Mouse (Mus musculus): ENCODE measurements at regions not wholly inside any gene's neighbourhood (a gene's known extent, or its start where the extent isn't known, plus 50 kb on each side); places are given as distances from the start of the nearest gene placed in this dataset.
"Not testable (repeated sequence)": the region's sequence is repeated elsewhere in the genome, so short reads cannot be mapped to it uniquely, and the experiment has no call there.

GRCm38 (mm10) chr6:4149663-4150062 lies 62.9 kb upstream of the Bet1 start:
- no peak for ATAC-seq (ENCODE audit: insufficient number of reproducible peaks, insufficient read depth, low FRiP score, low read depth)
- WGBS = 64% methylated on average over 4 of the region's 4 CpGs
- Histone ChIP-seq H3K27ac (ENCODE audit: low read length) (no peak overlapping the region), H3K9ac (replicated peaks; ENCODE audit: low read depth, low read length) (no peak overlapping the region), H3K27me3 (ENCODE audit: control insufficient read depth, insufficient read depth, low read length) (no peaks in the 10 kb centered on the region), H3K9me3 (ENCODE audit: control insufficient read depth, low read depth, low read length) (no peaks in the 10 kb centered on the region), H3K36me3 (ENCODE audit: control insufficient read depth, insufficient read depth, low read length) (no peaks in the 10 kb centered on the region), H3K4me2 (replicated peaks; ENCODE audit: low read depth, low read length) (no peak overlapping the region), H3K4me1 (ENCODE audit: control insufficient read depth, insufficient read depth, low read length) (no peaks in the 10 kb centered on the region), H3K4me3 (ENCODE audit: low read depth, low read length) (no peak overlapping the region)

- ATAC-seq (ENCODE audit: insufficient number of reproducible peaks, insufficient read depth, low FRiP score, low read depth) = no peak
- Histone ChIP-seq H3K4me2 (replicated peaks; ENCODE audit: low read depth, low read length) (no peak overlapping the region), H3K4me1 (ENCODE audit: control insufficient read depth, insufficient read depth, low read length) (no peaks in the 10 kb centered on the region), H3K27ac (ENCODE audit: low read length) (no peak overlapping the region), H3K27me3 (ENCODE audit: control insufficient read depth, insufficient read depth, low read length) (no peaks in the 10 kb centered on the region), H3K36me3 (ENCODE audit: control insufficient read depth, insufficient read depth, low read length) (no peaks in the 10 kb centered on the region), H3K9me3 (ENCODE audit: control insufficient read depth, low read depth, low read length) (no peaks in the 10 kb centered on the region), H3K4me3 (ENCODE audit: low read depth, low read length) (no peak overlapping the region), H3K9ac (replicated peaks; ENCODE audit: low read depth, low read length) (no peak overlapping the region)
- WGBS = 71% methylated on average over 2 of the region's 2 CpGs
Observed at GRCm38 (mm10) chr6:4158293-4158692, 71.5 kb upstream of the Bet1 start.

GRCm38 (mm10) chr6:4163733-4164132 lies 77.0 kb upstream of the Bet1 start:
- H3K27me3 ChIP-seq (ENCODE audit: control insufficient read depth, insufficient read depth, low read length) = no peaks in the 10 kb centered on the region
- no peaks in the 10 kb centered on the region for H3K36me3 ChIP-seq (ENCODE audit: control insufficient read depth, insufficient read depth, low read length)
- no peak overlapping the region for H3K4me3 ChIP-seq (ENCODE audit: low read depth, low read length)
- no peak overlapping the region for H3K9ac ChIP-seq (replicated peaks; ENCODE audit: low read depth, low read length)
- no peak for ATAC-seq (ENCODE audit: insufficient number of reproducible peaks, insufficient read depth, low FRiP score, low read depth)
- 73% methylated on average over 1 of the region's 1 CpGs for WGBS
- no peak overlapping the region for H3K27ac ChIP-seq (ENCODE audit: low read length)
- H3K4me1 ChIP-seq (ENCODE audit: control insufficient read depth, insufficient read depth, low read length) = no peaks in the 10 kb centered on the region
- H3K4me2 ChIP-seq (replicated peaks; ENCODE audit: low read depth, low read length) = no peak overlapping the region
- no peaks in the 10 kb centered on the region for H3K9me3 ChIP-seq (ENCODE audit: control insufficient read depth, low read depth, low read length)

- Histone ChIP-seq H3K9ac (replicated peaks; ENCODE audit: low read depth, low read length) (no peak overlapping the region), H3K27ac (ENCODE audit: low read length) (no peak overlapping the region), H3K27me3 (ENCODE audit: control insufficient read depth, insufficient read depth, low read length) (no peaks in the 10 kb centered on the region), H3K36me3 (ENCODE audit: control insufficient read depth, insufficient read depth, low read length) (no peaks in the 10 kb centered on the region), H3K4me1 (ENCODE audit: control insufficient read depth, insufficient read depth, low read length) (no peaks in the 10 kb centered on the region), H3K9me3 (ENCODE audit: control insufficient read depth, low read depth, low read length) (no peaks in the 10 kb centered on the region), H3K4me3 (ENCODE audit: low read depth, low read length) (no peak overlapping the region), H3K4me2 (replicated peaks; ENCODE audit: low read depth, low read length) (no peak overlapping the region)
- WGBS = 72% methylated on average over 4 of the region's 4 CpGs
- no peak for ATAC-seq (ENCODE audit: insufficient number of reproducible peaks, insufficient read depth, low FRiP score, low read depth)
Observed at GRCm38 (mm10) chr6:4167112-4167511, 80.3 kb upstream of the Bet1 start.

GRCm38 (mm10) chr6:4167757-4168156 lies 81.0 kb upstream of the Bet1 start:
- Histone ChIP-seq H3K9ac (replicated peaks; ENCODE audit: low read depth, low read length) (no peak overlapping the region), H3K27ac (ENCODE audit: low read length) (no peak overlapping the region), H3K27me3 (ENCODE audit: control insufficient read depth, insufficient read depth, low read length) (no peaks in the 10 kb centered on the region), H3K9me3 (ENCODE audit: control insufficient read depth, low read depth, low read length) (no peaks in the 10 kb centered on the region), H3K4me2 (replicated peaks; ENCODE audit: low read depth, low read length) (no peak overlapping the region), H3K36me3 (ENCODE audit: control insufficient read depth, insufficient read depth, low read length) (no peaks in the 10 kb centered on the region), H3K4me1 (ENCODE audit: control insufficient read depth, insufficient read depth, low read length) (no peaks in the 10 kb centered on the region), H3K4me3 (ENCODE audit: low read depth, low read length) (no peak overlapping the region)
- no peak for ATAC-seq (ENCODE audit: insufficient number of reproducible peaks, insufficient read depth, low FRiP score, low read depth)

GRCm38 (mm10) chr6:4171561-4171960 lies 84.8 kb upstream of the Bet1 start:
- WGBS = 50% methylated on average over 4 of the region's 4 CpGs
- H3K4me3 ChIP-seq (ENCODE audit: low read depth, low read length) = no peak overlapping the region
- H3K4me2 ChIP-seq (replicated peaks; ENCODE audit: low read depth, low read length) = no peak overlapping the region
- H3K4me1 ChIP-seq (ENCODE audit: control insufficient read depth, insufficient read depth, low read length) = no peaks in the 10 kb centered on the region
- H3K36me3 ChIP-seq (ENCODE audit: control insufficient read depth, insufficient read depth, low read length) = no peaks in the 10 kb centered on the region
- H3K27me3 ChIP-seq (ENCODE audit: control insufficient read depth, insufficient read depth, low read length) = no peaks in the 10 kb centered on the region
- no peak overlapping the region for H3K9ac ChIP-seq (replicated peaks; ENCODE audit: low read depth, low read length)
- no peaks in the 10 kb centered on the region for H3K9me3 ChIP-seq (ENCODE audit: control insufficient read depth, low read depth, low read length)
- ATAC-seq (ENCODE audit: insufficient number of reproducible peaks, insufficient read depth, low FRiP score, low read depth) = no peak
- no peak overlapping the region for H3K27ac ChIP-seq (ENCODE audit: low read length)

GRCm38 (mm10) chr6:4187683-4188082 lies 100.9 kb upstream of the Bet1 start:
- no peak overlapping the region for H3K27ac ChIP-seq (ENCODE audit: low read length)
- H3K4me2 ChIP-seq (replicated peaks; ENCODE audit: low read depth, low read length) = no peak overlapping the region
- H3K9ac ChIP-seq (replicated peaks; ENCODE audit: low read depth, low read length) = no peak overlapping the region
- no peaks in the 10 kb centered on the region for H3K9me3 ChIP-seq (ENCODE audit: control insufficient read depth, low read depth, low read length)
- no peak for ATAC-seq (ENCODE audit: insufficient number of reproducible peaks, insufficient read depth, low FRiP score, low read depth)
- no peak overlapping the region for H3K4me3 ChIP-seq (ENCODE audit: low read depth, low read length)
- WGBS = 77% methylated on average over 4 of the region's 4 CpGs
- no peaks in the 10 kb centered on the region for H3K4me1 ChIP-seq (ENCODE audit: control insufficient read depth, insufficient read depth, low read length)
- H3K27me3 ChIP-seq (ENCODE audit: control insufficient read depth, insufficient read depth, low read length) = no peaks in the 10 kb centered on the region
- H3K36me3 ChIP-seq (ENCODE audit: control insufficient read depth, insufficient read depth, low read length) = no peaks in the 10 kb centered on the region

- H3K9ac ChIP-seq (replicated peaks; ENCODE audit: low read depth, low read length); H3K4me2 ChIP-seq (replicated peaks; ENCODE audit: low read depth, low read length); H3K36me3 ChIP-seq (ENCODE audit: control insufficient read depth, insufficient read depth, low read length); H3K4me3 ChIP-seq (ENCODE audit: low read depth, low read length); H3K27ac ChIP-seq (ENCODE audit: low read length); H3K4me1 ChIP-seq (ENCODE audit: control insufficient read depth, insufficient read depth, low read length); ATAC-seq (ENCODE audit: insufficient number of reproducible peaks, insufficient read depth, low FRiP score, low read depth); H3K9me3 ChIP-seq (ENCODE audit: control insufficient read depth, low read depth, low read length); H3K27me3 ChIP-seq (ENCODE audit: control insufficient read depth, insufficient read depth, low read length): not testable (repeated sequence)
- WGBS = 55% methylated on average over 5 of the region's 5 CpGs
Observed at GRCm38 (mm10) chr6:4190976-4191375, 104.2 kb upstream of the Bet1 start.

- Histone ChIP-seq H3K27me3 (ENCODE audit: control insufficient read depth, insufficient read depth, low read length) (no peaks in the 10 kb centered on the region), H3K36me3 (ENCODE audit: control insufficient read depth, insufficient read depth, low read length) (no peaks in the 10 kb centered on the region), H3K4me3 (ENCODE audit: low read depth, low read length) (no peak overlapping the region), H3K9me3 (ENCODE audit: control insufficient read depth, low read depth, low read length) (no peaks in the 10 kb centered on the region), H3K4me2 (replicated peaks; ENCODE audit: low read depth, low read length) (no peak overlapping the region), H3K9ac (replicated peaks; ENCODE audit: low read depth, low read length) (no peak overlapping the region), H3K4me1 (ENCODE audit: control insufficient read depth, insufficient read depth, low read length) (no peaks in the 10 kb centered on the region), H3K27ac (ENCODE audit: low read length) (no peak overlapping the region)
- WGBS = 92% methylated on average over 5 of the region's 5 CpGs
- no peak for ATAC-seq (ENCODE audit: insufficient number of reproducible peaks, insufficient read depth, low FRiP score, low read depth)
Observed at GRCm38 (mm10) chr6:4193286-4193685, 106.5 kb upstream of the Bet1 start.
